Mouse (Mus musculus) CH12.LX (cell line): Measurements from ENCODE around the gene Mid1. TPM values are rescaled to one million over a fixed set of nuclear protein-coding genes. Genes with fewer than 3 reads are reported as not detected.
"Not testable (repeated sequence)": the region's sequence is repeated elsewhere in the genome, so short reads cannot be mapped to it uniquely, and the experiment has no call there.

Source experiments
- DNase-seq: peaks from one replicate; pipeline ENCODE4 v3.0.0-alpha.2; 2013; ENCODE audit errors: extremely low read depth
- H3K27ac ChIP-seq: 2 replicates; pipeline ENCODE4 v1.5.1; 2012; ENCODE audit warnings: low read depth, mild to moderate bottlenecking, control low read depth, moderate library complexity; ENCODE audit not compliant: insufficient read depth
- H3K27me3 ChIP-seq: replicated peaks from 2 replicates; pipeline ENCODE3; 2012; ENCODE audit warnings: inconsistent platforms
- H3K36me3 ChIP-seq, 2 experiments: replicated peaks in 1 of 2; 2 replicates each; pipeline versions ENCODE3 to v1.6.1; 2012; ENCODE audit warnings: inconsistent platforms in 1 of 2, low read length in 1 of 2, mild to moderate bottlenecking in 1 of 2, mixed read lengths in 1 of 2, moderate library complexity in 1 of 2; ENCODE audit not compliant: control insufficient read depth in 1 of 2, insufficient read depth in 1 of 2
- H3K4me1 ChIP-seq, 2 experiments: 2 replicates each; pipeline ENCODE4 v1.6.1; 2012; ENCODE audit warnings: inconsistent platforms in 1 of 2, moderate library complexity in 1 of 2; ENCODE audit not compliant: insufficient read depth in 2 of 2, control insufficient read depth in 1 of 2
- H3K4me2 ChIP-seq: 2 replicates; pipeline ENCODE4 v1.6.1; 2012; ENCODE audit warnings: low read depth, mild to moderate bottlenecking, control low read depth; ENCODE audit not compliant: poor library complexity, insufficient read depth, severe bottlenecking
- H3K4me3 ChIP-seq, 3 experiments: fragments of 150-350 bp in 1 of 3; sonication (generic) in 1 of 3; replicated peaks in 1 of 3; 2 replicates each; pipeline versions ENCODE3 to v1.5.1; 2011 to 2012; ENCODE audit warnings: low read depth in 2 of 3, low read length in 2 of 3, mild to moderate bottlenecking in 2 of 3, moderate library complexity in 2 of 3, control low read depth in 1 of 3, improper control_type of control experiment in 1 of 3, inconsistent platforms in 1 of 3, mixed read lengths in 1 of 3; ENCODE audit not compliant: poor library complexity in 1 of 3
- H3K79me2 ChIP-seq: replicated peaks from 2 replicates; pipeline ENCODE4 v1.6.1; 2012; ENCODE audit warnings: mild to moderate bottlenecking, moderate library complexity; ENCODE audit not compliant: control insufficient read depth, poor library complexity, insufficient read depth, severe bottlenecking; ENCODE audit errors: extremely low read depth
- H3K9ac ChIP-seq: 2 replicates; pipeline ENCODE4 v1.6.1; 2012; ENCODE audit warnings: low read depth, mild to moderate bottlenecking, control low read depth, moderate library complexity; ENCODE audit not compliant: insufficient read depth
- H3K9me3 ChIP-seq: replicated peaks from 2 replicates; pipeline ENCODE3; 2012; ENCODE audit warnings: low read length, inconsistent platforms, mixed read lengths
- dilution Hi-C: fragments of 300-500 bp; cut with MboI; formaldehyde crosslinking; loops from 2 replicates; pipeline ENCODE4 v1.14.3; 2020; ENCODE audit warnings: low sequenced_read_pairs; ENCODE audit not compliant: extremely low pct_unique_long_range_greater_than_20kb, extremely low pct_ligation_motif_present
- in situ Hi-C: fragments of 300-500 bp; cut with MboI; formaldehyde crosslinking; loops from 3 replicates; pipeline ENCODE4 v1.14.3; 2019; ENCODE audit warnings: low sequenced_read_pairs, low pct_ligation_motif_present, low pct_unique_long_range_greater_than_20kb, mixed read lengths
- polyA plus RNA-seq: library from polyadenylated mRNA; unstranded; fragments of >175 nt; gene quantifications from 2 replicates; pipeline ENCODE4 v1.2.1, GENCODE M21; 2012; ENCODE audit warnings: low read depth; ENCODE audit not compliant: insufficient read length
- total RNA-seq, 2 experiments: library from RNA; depleted of rRNA; stranded (reverse); fragments of 300-350 nt in 1 of 2; fragments of >200 nt in 1 of 2; gene quantifications; 2 replicates each; pipeline ENCODE4 v1.2.3; 2012 to 2014

The Mid1 gene
- total and polyA plus RNA-seq, 3 experiments: 3.3 to 15.0 (median 6.2) TPM

- H3K4me3 ChIP-seq, H3K9ac ChIP-seq, DNase-seq, H3K27ac ChIP-seq, in situ Hi-C loops, dilution Hi-C loops, H3K79me2 ChIP-seq, H3K4me2 ChIP-seq, H3K27me3 ChIP-seq: not testable (repeated sequence)
- peaks cover 40% of the 10 kb centered on the region for H3K9me3 ChIP-seq
- peaks cover 11 to 23% of the 10 kb centered on the region in 2 experiments for H3K36me3 ChIP-seq
- peaks cover 17 to 27% of the 10 kb centered on the region in 2 experiments for H3K4me1 ChIP-seq
Measured at GRCm38 (mm10) chrX:169992951-169993547, 308.1 kb downstream of the Mid1 start.

- H3K36me3 ChIP-seq: peaks cover 5 to 17% of the 10 kb centered on the region in 2 experiments
- H3K27me3 ChIP-seq, H3K4me3 ChIP-seq, H3K27ac ChIP-seq, dilution Hi-C loops, H3K79me2 ChIP-seq, H3K4me2 ChIP-seq, DNase-seq, H3K9ac ChIP-seq, in situ Hi-C loops: not testable (repeated sequence)
- H3K4me1 ChIP-seq: peaks cover 24 to 36% of the 10 kb centered on the region in 2 experiments
- peaks cover 34% of the 10 kb centered on the region for H3K9me3 ChIP-seq
Measured at GRCm38 (mm10) chrX:169994011-169994865, 309.2 kb downstream of the Mid1 start.

GRCm38 (mm10) chrX:169994866-169995711 lies 310.1 kb downstream of the Mid1 start:
- dilution Hi-C loops, H3K27ac ChIP-seq: not testable (repeated sequence)

GRCm38 (mm10) chrX:169995909-169996521 lies 311.0 kb downstream of the Mid1 start:
- in situ Hi-C loops, H3K79me2 ChIP-seq, DNase-seq, dilution Hi-C loops, H3K9ac ChIP-seq, H3K4me2 ChIP-seq, H3K4me3 ChIP-seq, H3K27ac ChIP-seq, H3K27me3 ChIP-seq: not testable (repeated sequence)
- Histone ChIP-seq H3K4me1 (peaks cover 26 to 38% of the 10 kb centered on the region in 2 experiments), H3K36me3 (peaks cover 8 to 22% of the 10 kb centered on the region in 2 experiments), H3K9me3 (peaks cover 27% of the 10 kb centered on the region)

More at GRCm38 (mm10) chrX:169994866-169995711, 310.1 kb downstream of the Mid1 start:
- peaks cover 27% of the 10 kb centered on the region for H3K9me3 ChIP-seq
- peaks cover 5 to 15% of the 10 kb centered on the region in 2 experiments for H3K36me3 ChIP-seq
- peaks cover 26 to 34% of the 10 kb centered on the region in 2 experiments for H3K4me1 ChIP-seq
- DNase-seq, H3K9ac ChIP-seq, in situ Hi-C loops, H3K4me3 ChIP-seq, H3K4me2 ChIP-seq, H3K79me2 ChIP-seq, H3K27me3 ChIP-seq: not testable (repeated sequence)

- in situ Hi-C loops, dilution Hi-C loops, H3K27me3 ChIP-seq, H3K79me2 ChIP-seq: not testable (repeated sequence)
- Histone ChIP-seq H3K9me3 (peaks cover 27% of the 10 kb centered on the region), H3K4me3 (peak overlapping the region; percentile 51 to 89 (median 58)), H3K9ac (peak overlapping the region; percentile 38), H3K27ac (peak overlapping the region; percentile 53), H3K4me1 (peaks cover 21 to 31% of the 10 kb centered on the region in 2 experiments), H3K36me3 (peaks cover 8 to 22% of the 10 kb centered on the region in 2 experiments), H3K4me2 (peak overlapping the region; percentile 77)
- DNase-seq: peak; percentile 99
Measured at GRCm38 (mm10) chrX:169996926-169997325, 311.9 kb downstream of the Mid1 start.
